In genomic region chr5:121841973-121842372, GRCm38 (mm10) we compare ENCODE assay signal across 10 mouse cellular contexts. TPM values are rescaled to one million over a fixed set of nuclear protein-coding genes. Genes with fewer than 3 reads are reported as not detected.
DNase-seq lines count a peak whose midpoint lies in the region; ATAC-seq lines count a peak whose summit lies in the region.
"Had no signal": no experiment of that assay in that cellular context is flagged by ENCODE, and none has a peak within 500 bp of the region (broad histone marks: within the 10 kb centered on the region; RNA-seq: fewer than 3 reads in every experiment).

No protein-coding gene starts in this region.

- peaks cover 49% of the 10 kb centered on the region for H3K4me1 ChIP-seq in heart, embryonic 10.5 days
- peaks cover 31% of the 10 kb centered on the region for H3K4me1 ChIP-seq in midbrain, embryonic 12.5 days
- H3K4me1 ChIP-seq in midbrain, embryonic 11.5 days (ENCODE audit: control insufficient read depth, insufficient read depth, low read length): peaks cover 23% of the 10 kb centered on the region
- H3K4me1 ChIP-seq in embryonic facial prominence, embryonic 12.5 days: peaks cover 18% of the 10 kb centered on the region

- DNase-seq in heart, embryonic 10.5 days (ENCODE audit: low spot score): no peak
- DNase-seq in heart, adult 9 months (ENCODE audit: low spot score in 2 of 2): no peak
- no peak for DNase-seq in midbrain, embryonic 11.5 days (ENCODE audit: low spot score, missing footprints)
- peak; percentile 43 for DNase-seq in splenic B cell, adult 2 months (ENCODE audit: low read depth, low spot score)
- DNase-seq in left cerebral cortex, postnatal 4 days: no peak
- DNase-seq: kidney, adult 18-20 months; thymus, adult 2 months had no signal

- peak overlapping the region; percentile 67; the same call in 1 of the 2 replicates for H3K4me2 ChIP-seq in midbrain, embryonic 12.5 days (replicated peaks)
- no peak overlapping the region for H3K4me2 ChIP-seq in midbrain, embryonic 11.5 days
- peak overlapping the region; percentile 64 for H3K4me2 ChIP-seq in embryonic facial prominence, embryonic 12.5 days (replicated peaks)

- peaks cover 48% of the 10 kb centered on the region for H3K27me3 ChIP-seq in heart, embryonic 10.5 days (ENCODE audit: insufficient read depth, poor library complexity, severe bottlenecking)
- H3K27me3 ChIP-seq in midbrain, embryonic 12.5 days: peaks cover 85% of the 10 kb centered on the region
- peaks cover 54% of the 10 kb centered on the region for H3K27me3 ChIP-seq in midbrain, embryonic 11.5 days (ENCODE audit: control insufficient read depth, insufficient read depth, low read length)
- H3K27me3 ChIP-seq in embryonic facial prominence, embryonic 12.5 days: peaks cover 61% of the 10 kb centered on the region
- H3K27me3 ChIP-seq in splenic B cell, adult 2 months (ENCODE audit: control insufficient read depth, insufficient read depth, low read length, poor library complexity, severe bottlenecking): no peaks in the 10 kb centered on the region

- intact Hi-C loops in left cerebral cortex, postnatal 4 days (cut with DNase I): no loop called here

- H3K27ac ChIP-seq in heart, embryonic 10.5 days: no peak overlapping the region
- H3K27ac ChIP-seq in midbrain, embryonic 12.5 days (replicated peaks): no peak overlapping the region
- H3K27ac ChIP-seq in midbrain, embryonic 11.5 days (ENCODE audit: low read depth, low read length): no peak overlapping the region
- H3K27ac ChIP-seq in embryonic facial prominence, embryonic 12.5 days: no peak overlapping the region

- no peaks in the 10 kb centered on the region for H3K36me3 ChIP-seq in heart, embryonic 10.5 days
- no peaks in the 10 kb centered on the region for H3K36me3 ChIP-seq in midbrain, embryonic 12.5 days
- no peaks in the 10 kb centered on the region for H3K36me3 ChIP-seq in midbrain, embryonic 11.5 days (ENCODE audit: control insufficient read depth, insufficient read depth, low read length)
- H3K36me3 ChIP-seq in embryonic facial prominence, embryonic 12.5 days: no peaks in the 10 kb centered on the region
- H3K36me3 ChIP-seq in splenic B cell, adult 2 months (ENCODE audit: control insufficient read depth, insufficient read depth, low read length, poor library complexity, severe bottlenecking): no peaks in the 10 kb centered on the region

- H3K4me3 ChIP-seq in heart, embryonic 10.5 days: peak overlapping the region; percentile 67; the same call in 1 of the 2 replicates
- H3K4me3 ChIP-seq in midbrain, embryonic 12.5 days: no peak overlapping the region
- H3K4me3 ChIP-seq in midbrain, embryonic 11.5 days (ENCODE audit: low read depth, low read length): no peak overlapping the region
- no peak overlapping the region for H3K4me3 ChIP-seq in embryonic facial prominence, embryonic 12.5 days

- H3K9ac ChIP-seq in midbrain, embryonic 12.5 days (replicated peaks): no peak overlapping the region
- H3K9ac ChIP-seq in midbrain, embryonic 11.5 days (ENCODE audit: low read length): no peak overlapping the region
- no peak overlapping the region for H3K9ac ChIP-seq in embryonic facial prominence, embryonic 12.5 days

- H3K9me3 ChIP-seq in heart, embryonic 10.5 days: no peaks in the 10 kb centered on the region
- H3K9me3 ChIP-seq in midbrain, embryonic 12.5 days: no peaks in the 10 kb centered on the region
- H3K9me3 ChIP-seq in midbrain, embryonic 11.5 days (ENCODE audit: control insufficient read depth, low read length): no peaks in the 10 kb centered on the region
- no peaks in the 10 kb centered on the region for H3K9me3 ChIP-seq in embryonic facial prominence, embryonic 12.5 days

- no peak for ATAC-seq in midbrain, embryonic 12.5 days (ENCODE audit: low FRiP score, low read depth)
- no peak for ATAC-seq in midbrain, embryonic 11.5 days (ENCODE audit: low FRiP score)
- ATAC-seq in embryonic facial prominence, embryonic 12.5 days (ENCODE audit: insufficient number of reproducible peaks, insufficient read depth, low FRiP score, low TSS enrichment): no peak
- no peak for ATAC-seq in erythroblast, adult 5-6 weeks (replicated peaks; ENCODE audit: low FRiP score, poor library complexity, severe bottlenecking)

- 44% methylated on average over 10 of the region's 10 CpGs for WGBS in heart, embryonic 10.5 days
- 46% methylated on average over 10 of the region's 10 CpGs for WGBS in midbrain, embryonic 12.5 days
- 42% methylated on average over 10 of the region's 10 CpGs for WGBS in midbrain, embryonic 11.5 days
- WGBS in embryonic facial prominence, embryonic 12.5 days: 45% methylated on average over 10 of the region's 10 CpGs

RNA-seq across cellular contexts. Expression of gene Sh2b3, which starts 4.5 kb away (rescaled TPM):
- 15.3 and 18.2 TPM in 2 replicates for polyA plus RNA-seq in heart, embryonic 10.5 days (2016; fragmentation: Nextera tagmentation; extraction: Ambion mirVana)
- polyA plus RNA-seq in midbrain, embryonic 12.5 days (2016; fragmentation: Nextera tagmentation; extraction: Ambion mirVana): 8.8 and 9.0 TPM in 2 replicates
- 5.8 and 9.4 TPM in 2 replicates for polyA plus RNA-seq in midbrain, embryonic 11.5 days (2014; fragmentation: Nextera tagmentation; extraction: Ambion mirVana)
- polyA plus RNA-seq in embryonic facial prominence, embryonic 12.5 days (2016; fragmentation: Nextera tagmentation; extraction: Ambion mirVana): 13.1 and 14.4 TPM in 2 replicates
- total RNA-seq in erythroblast, adult 5-6 weeks (2015; ENCODE audit: low replicate concordance): 9.0 and 18.1 TPM in 2 replicates
- total RNA-seq in erythroblast, adult 5-6 weeks (2017; ENCODE audit: low replicate concordance): 5.5 and 6.0 TPM in 2 replicates
- 10 to 100 TPM; 13.3 to 13.4 TPM for total RNA-seq in left cerebral cortex, postnatal 4 days (2021)

RNA-seq across cellular contexts. Expression of gene Pheta1, which starts 6.8 kb away (rescaled TPM):
- 20.1 and 32.4 TPM in 2 replicates for polyA plus RNA-seq in heart, embryonic 10.5 days (2016; fragmentation: Nextera tagmentation; extraction: Ambion mirVana)
- 53.0 and 53.5 TPM in 2 replicates for polyA plus RNA-seq in midbrain, embryonic 12.5 days (2016; fragmentation: Nextera tagmentation; extraction: Ambion mirVana)
- 25.9 and 27.9 TPM in 2 replicates for polyA plus RNA-seq in midbrain, embryonic 11.5 days (2014; fragmentation: Nextera tagmentation; extraction: Ambion mirVana)
- 47.3 and 48.1 TPM in 2 replicates for polyA plus RNA-seq in embryonic facial prominence, embryonic 12.5 days (2016; fragmentation: Nextera tagmentation; extraction: Ambion mirVana)
- total RNA-seq in erythroblast, adult 5-6 weeks (2015; ENCODE audit: low replicate concordance): 0.19 and 0.84 TPM in 2 replicates
- 0.70 TPM in 1 of 2 replicates, not detected in the other for total RNA-seq in erythroblast, adult 5-6 weeks (2017; ENCODE audit: low replicate concordance)
- total RNA-seq in left cerebral cortex, postnatal 4 days (2021): 10 to 100 TPM; 19.4 to 19.9 TPM
